Comparison of ENCODE assay signal across 7 mouse cellular contexts in the genomic region with DNA sequence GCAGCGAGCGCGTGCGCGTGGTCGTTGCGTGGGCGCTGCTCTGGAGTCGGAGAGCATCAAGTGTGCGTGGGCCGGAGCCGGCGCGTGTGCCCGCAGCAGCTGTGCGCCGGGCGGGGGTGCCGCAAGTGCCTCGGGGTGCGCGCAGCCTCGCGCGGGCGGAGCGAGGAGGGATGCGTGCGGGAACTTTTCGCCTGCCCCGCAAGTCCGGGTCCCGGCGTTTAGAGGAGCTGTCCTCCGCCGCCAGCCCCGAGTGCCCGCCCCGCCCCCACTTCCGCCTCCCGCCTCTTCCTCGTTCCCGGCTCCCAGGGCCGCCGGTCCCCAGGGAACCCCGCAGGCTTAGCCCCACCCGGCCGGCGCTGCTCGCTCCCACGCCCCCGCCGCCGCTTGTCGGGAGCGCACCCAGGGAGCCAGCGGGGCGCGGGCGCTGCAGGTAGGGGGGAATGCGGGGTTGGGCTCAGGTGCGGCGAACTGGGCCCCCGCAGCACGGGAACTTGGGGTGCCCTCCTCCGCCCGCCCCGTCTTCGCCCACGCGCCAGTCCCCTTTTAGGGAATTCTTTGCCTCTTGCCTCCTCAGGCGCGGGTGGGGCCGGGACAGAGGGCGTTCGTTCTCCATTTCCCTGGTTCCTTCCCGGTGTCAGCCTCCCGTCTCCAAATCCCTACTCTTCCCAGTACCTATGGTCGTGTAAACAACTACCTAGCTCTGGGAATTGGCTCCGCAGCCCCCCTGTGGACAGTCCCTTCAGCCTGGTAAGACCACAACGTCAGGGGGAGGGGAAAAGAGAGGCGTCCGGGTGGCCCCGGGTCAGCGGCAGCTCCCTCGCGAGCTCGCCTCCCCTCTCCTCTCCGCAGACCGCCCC. TPM values are rescaled to one million over a fixed set of nuclear protein-coding genes. Genes with fewer than 3 reads are reported as not detected.
DNase-seq lines count a peak whose midpoint lies in the region; ATAC-seq and TF ChIP-seq lines count a peak whose summit lies in the region.

No protein-coding gene starts in this region.

- H3K27me3 ChIP-seq in hindbrain, embryonic 10.5 days (ENCODE audit: insufficient read depth, poor library complexity, severe bottlenecking), result peaks cover 57% of the 10 kb centered on the region
- H3K27me3 ChIP-seq in neural tube, embryonic 15.5 days (replicated peaks), result 0 out of 2 replicates have a peak, but pooled peaks cover 6% of the 10 kb centered on the region

- no peaks in the 10 kb centered on the region for H3K9me3 ChIP-seq in hindbrain, embryonic 10.5 days
- no peaks in the 10 kb centered on the region for H3K9me3 ChIP-seq in neural tube, embryonic 15.5 days (replicated peaks)

- under 1% methylated on average over 88 of the region's 90 CpGs for WGBS in hindbrain, embryonic 10.5 days
- WGBS in lung, adult 2 months, result under 1% methylated on average over 88 of the region's 90 CpGs
- under 1% methylated on average over 87 of the region's 90 CpGs for WGBS in neural tube, embryonic 15.5 days

- ATAC-seq in frontal cortex, adult (ENCODE audit: low TSS enrichment), result peak; percentile 35
- peak; percentile 74 for ATAC-seq in neural tube, embryonic 15.5 days (ENCODE audit: low FRiP score)

- no peak for TF ChIP-seq CTCF in lung, adult 2 months (IDR thresholded peaks at IDR 0.05; ENCODE audit: insufficient read depth, low read length)

- DNase-seq in MN1 (ENCODE audit: low spot score), result peak; percentile 72
- peak; percentile 74 for DNase-seq in cerebellum, adult 11 months
- peak; percentile 41 for DNase-seq in hindbrain, embryonic 10.5 days (ENCODE audit: low spot score)
- peak; percentile 43 for DNase-seq in layer of hippocampus, adult 9-10 months (ENCODE audit: low spot score)
- peak; percentile 70 for DNase-seq in lung, adult 2 months

- peak overlapping the region; percentile 73 for H3K9ac ChIP-seq in neural tube, embryonic 15.5 days (replicated peaks)

- H3K36me3 ChIP-seq in hindbrain, embryonic 10.5 days, result peaks cover 7% of the 10 kb centered on the region
- H3K36me3 ChIP-seq in neural tube, embryonic 15.5 days, result peaks cover 17% of the 10 kb centered on the region

- H3K27ac ChIP-seq in hindbrain, embryonic 10.5 days, result peak overlapping the region; percentile 84
- H3K27ac ChIP-seq in neural tube, embryonic 15.5 days (replicated peaks), result peak overlapping the region; percentile 45

- TF ChIP-seq POLR2A in lung, adult 2 months (IDR thresholded peaks at IDR 0.05; ENCODE audit: borderline replicate concordance, extremely low read depth, low read depth, low read length), result 0 out of 2 replicates have a peak, but pooled peaks have one; percentile 15

- peak overlapping the region; percentile 100 for H3K4me2 ChIP-seq in neural tube, embryonic 15.5 days

- H3K4me3 ChIP-seq in hindbrain, embryonic 10.5 days, result peak overlapping the region; percentile 87
- H3K4me3 ChIP-seq in lung, adult 2 months (replicated peaks; ENCODE audit: extremely low read depth, low read depth, low read length), result peak overlapping the region; percentile 81
- H3K4me3 ChIP-seq in neural tube, embryonic 15.5 days (replicated peaks), result peak overlapping the region; percentile 72

- H3K4me1 ChIP-seq in hindbrain, embryonic 10.5 days (replicated peaks), result peaks cover 25% of the 10 kb centered on the region
- peaks cover 11% of the 10 kb centered on the region for H3K4me1 ChIP-seq in lung, adult 2 months (ENCODE audit: control insufficient read depth, insufficient read depth, low read length)
- peaks cover 19% of the 10 kb centered on the region for H3K4me1 ChIP-seq in neural tube, embryonic 15.5 days

RNA-seq across cellular contexts. Expression of gene Dbndd2, which starts 0.6 kb away (rescaled TPM):
- 1.9 and 3.3 TPM in 2 replicates for polyA plus RNA-seq in hindbrain, embryonic 10.5 days (2016; fragmentation: Nextera tagmentation; extraction: Ambion mirVana)
- polyA plus RNA-seq in lung, adult 2 months (2012; rRNA removed), result 52.6 and 72.9 TPM in 2 replicates
- polyA plus RNA-seq in neural tube, embryonic 15.5 days (2015; fragmentation: Nextera tagmentation; extraction: Ambion mirVana), result 22.2 and 25.3 TPM in 2 replicates

RNA-seq across cellular contexts. Expression of gene Pigt, which starts 10.8 kb away (rescaled TPM):
- polyA plus RNA-seq in hindbrain, embryonic 10.5 days (2016; fragmentation: Nextera tagmentation; extraction: Ambion mirVana), result 39.7 and 48.8 TPM in 2 replicates
- 93.8 and 104 TPM in 2 replicates for polyA plus RNA-seq in lung, adult 2 months (2012; rRNA removed)
- polyA plus RNA-seq in neural tube, embryonic 15.5 days (2015; fragmentation: Nextera tagmentation; extraction: Ambion mirVana), result 88.8 and 92.2 TPM in 2 replicates

RNA-seq across cellular contexts. Expression of gene Trp53tg5, which starts 13.0 kb away (rescaled TPM):
- not detected in 2 replicates for polyA plus RNA-seq in hindbrain, embryonic 10.5 days (2016; fragmentation: Nextera tagmentation; extraction: Ambion mirVana)
- not detected in 2 replicates for polyA plus RNA-seq in lung, adult 2 months (2012; rRNA removed)
- not detected in 2 replicates for polyA plus RNA-seq in neural tube, embryonic 15.5 days (2015; fragmentation: Nextera tagmentation; extraction: Ambion mirVana)

RNA-seq across cellular contexts. Expression of gene Gm20458, which starts 25.7 kb away (rescaled TPM):
- polyA plus RNA-seq in hindbrain, embryonic 10.5 days (2016; fragmentation: Nextera tagmentation; extraction: Ambion mirVana), result 4.4 and 4.5 TPM in 2 replicates
- 47.7 and 52.2 TPM in 2 replicates for polyA plus RNA-seq in lung, adult 2 months (2012; rRNA removed)
- polyA plus RNA-seq in neural tube, embryonic 15.5 days (2015; fragmentation: Nextera tagmentation; extraction: Ambion mirVana), result 4.5 and 5.8 TPM in 2 replicates

RNA-seq across cellular contexts. Expression of gene Sys1, which starts 29.7 kb away (rescaled TPM):
- polyA plus RNA-seq in hindbrain, embryonic 10.5 days (2016; fragmentation: Nextera tagmentation; extraction: Ambion mirVana), result 61.5 and 76.4 TPM in 2 replicates
- 89.8 and 133 TPM in 2 replicates for polyA plus RNA-seq in lung, adult 2 months (2012; rRNA removed)
- polyA plus RNA-seq in neural tube, embryonic 15.5 days (2015; fragmentation: Nextera tagmentation; extraction: Ambion mirVana), result 86.8 and 92.7 TPM in 2 replicates

Comparison
In these comparisons a context has a peak if more than half of its experiments do, and no peak if none do; other contexts are left out.
1. Peak in every context shown above with its lines: DNase-seq, ATAC-seq, H3K4me3 ChIP-seq and H3K27ac ChIP-seq.